Mouse (Mus musculus): ENCODE measurements around the gene Fnip1.

Gene Fnip1

DNA sequence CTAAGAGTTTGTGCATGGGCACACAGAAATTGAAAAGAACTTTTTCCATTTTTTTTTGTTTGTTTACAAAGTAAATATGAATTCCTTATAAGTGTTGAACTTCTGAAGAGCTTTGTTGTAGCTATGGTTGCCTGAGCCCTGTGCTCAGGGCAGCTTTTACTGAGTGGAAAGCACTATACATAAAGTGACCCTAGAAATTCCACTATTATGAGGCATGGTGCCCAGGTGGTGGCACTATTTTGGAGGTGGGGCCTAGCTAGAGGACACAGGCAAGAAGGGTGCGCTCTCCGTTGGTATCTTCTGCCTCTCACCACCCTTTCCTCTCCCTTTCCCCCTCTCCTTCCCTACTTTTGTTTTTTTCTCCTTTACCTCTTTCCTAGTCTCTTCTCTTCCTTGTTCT, 18.9 kb downstream of the Fnip1 start:
- in situ Hi-C loops (cut with MboI; ENCODE audit: unreplicated experiment in 2 of 2): no loop called here

DNA sequence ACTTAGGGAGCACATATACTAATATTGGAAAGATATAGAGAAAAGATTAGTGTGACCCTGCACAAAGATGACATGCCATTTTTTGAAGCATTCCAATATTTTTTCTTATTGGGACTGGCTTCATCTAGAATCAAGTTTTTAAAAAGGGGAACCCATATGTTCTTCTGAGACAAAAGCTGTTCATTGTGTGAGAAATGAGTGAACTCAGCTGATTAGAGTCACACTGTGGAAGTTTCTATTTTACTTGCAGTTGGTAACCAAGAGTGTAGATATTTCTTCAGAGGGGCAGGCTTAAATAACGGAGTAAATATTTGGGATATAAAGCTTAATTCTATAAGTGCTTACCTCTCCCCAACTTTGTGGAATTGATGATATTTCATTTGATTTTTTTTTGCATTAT, 20.2 kb downstream of the Fnip1 start:
- in situ Hi-C loops (cut with MboI; ENCODE audit: unreplicated experiment in 2 of 2): no loop called here

DNA sequence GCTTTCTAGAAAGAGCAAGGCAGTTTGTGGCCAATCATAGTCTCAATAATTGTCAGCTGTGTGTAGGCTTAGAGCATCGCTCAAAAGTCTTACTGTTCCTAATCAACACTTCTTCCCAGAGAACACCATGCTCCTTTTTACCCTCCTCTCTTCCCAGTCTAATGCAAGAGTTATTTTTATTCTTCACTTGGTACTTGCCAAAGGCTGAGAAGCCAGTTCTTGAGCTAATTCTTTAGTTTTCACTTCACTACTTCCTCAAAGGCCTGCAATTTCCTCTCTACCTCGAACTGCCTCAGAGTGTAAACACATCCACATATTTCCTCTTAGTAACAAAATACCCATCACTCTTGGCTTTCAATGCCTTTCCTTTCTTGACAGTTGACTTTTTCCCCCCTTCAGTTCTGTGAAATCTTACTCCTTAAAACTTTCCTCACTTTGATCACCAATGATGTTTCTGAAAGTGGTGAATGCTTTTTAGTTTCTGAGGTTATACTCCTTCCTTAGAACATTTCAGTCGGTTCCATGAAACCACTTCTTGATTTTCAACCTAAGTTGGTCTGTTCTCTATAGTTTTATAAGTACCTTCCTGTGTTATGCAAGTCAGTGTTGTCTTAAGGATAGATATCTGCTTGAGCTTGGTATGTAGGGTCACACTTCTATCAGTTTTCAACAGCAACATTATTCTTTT, 26.7 kb downstream of the Fnip1 start:
- in situ Hi-C loops (cut with MboI; ENCODE audit: unreplicated experiment in 2 of 2): no loop called here

DNA sequence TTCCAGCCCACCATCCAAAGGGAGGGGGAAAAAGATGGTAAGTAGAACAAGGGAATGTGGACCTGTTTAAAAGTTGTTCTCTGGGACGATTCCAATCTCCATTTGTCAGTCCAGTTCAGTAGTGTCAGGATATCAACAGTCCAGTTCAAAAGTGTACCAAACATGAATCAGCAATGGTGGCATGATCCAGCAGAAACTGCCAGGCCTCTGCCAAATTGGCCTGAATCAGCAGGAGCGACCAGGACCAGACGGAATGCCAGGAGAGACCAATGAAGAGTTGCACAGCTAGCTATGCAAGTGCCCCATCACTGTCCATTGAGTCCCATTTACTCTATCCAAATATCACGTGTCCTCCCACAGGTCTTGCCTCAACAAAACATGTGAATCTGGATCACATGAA, 34.2 kb downstream of the Fnip1 start:
- in situ Hi-C loops (cut with MboI; ENCODE audit: unreplicated experiment in 2 of 2): loop anchor here in 1 of 2 experiments (10.0 kb wide), 1 partner anchor 117 kb away; no protein-coding TSS in a partner anchor

DNA sequence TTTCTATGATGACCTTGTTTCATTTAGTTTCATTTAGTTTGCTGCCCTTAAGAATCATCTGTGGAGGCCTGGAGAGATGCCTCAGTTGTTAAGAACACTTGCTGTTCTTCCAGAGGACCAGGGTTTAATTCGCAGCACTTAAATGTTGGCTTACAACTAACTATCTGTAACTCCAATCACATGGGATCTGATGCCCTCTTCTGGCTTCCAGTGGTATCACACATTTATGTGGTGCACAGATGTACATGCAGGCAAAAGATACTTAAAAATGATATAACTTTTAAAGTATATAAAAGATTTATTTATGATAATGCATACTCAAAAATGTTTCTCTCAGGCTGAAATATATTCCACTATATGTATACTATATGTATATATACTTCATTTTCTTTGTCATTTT, 40.4 kb downstream of the Fnip1 start:
- in situ Hi-C loops (cut with MboI; ENCODE audit: unreplicated experiment in 2 of 2): loop anchor here (5.0 to 25.0 kb wide), 4 partner anchors 121 to 341 kb away; no protein-coding TSS in a partner anchor

DNA sequence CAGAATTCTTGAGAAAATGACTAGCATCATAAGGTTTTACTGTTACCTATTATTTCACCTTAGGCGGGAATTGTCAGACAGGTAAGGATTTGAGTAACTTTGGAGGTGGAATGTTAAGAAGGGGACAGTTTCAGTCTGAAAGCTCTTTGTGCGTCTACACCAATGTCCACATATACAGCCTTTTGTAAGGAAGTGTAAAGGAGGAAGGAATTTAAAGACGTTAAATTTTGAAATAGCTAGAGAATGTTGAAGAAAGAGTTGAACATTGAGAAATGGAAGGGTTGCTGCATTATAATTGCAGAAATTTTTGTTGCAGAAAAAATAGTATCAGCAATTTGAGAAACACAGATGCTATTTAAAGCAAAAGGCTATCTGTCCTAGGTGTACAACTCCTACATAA, 48.0 kb downstream of the Fnip1 start:
- in situ Hi-C loops (cut with MboI; ENCODE audit: unreplicated experiment in 2 of 2): loop anchor here in 1 of 2 experiments (25.0 kb wide), 1 partner anchor 349 kb away; no protein-coding TSS in a partner anchor

DNA sequence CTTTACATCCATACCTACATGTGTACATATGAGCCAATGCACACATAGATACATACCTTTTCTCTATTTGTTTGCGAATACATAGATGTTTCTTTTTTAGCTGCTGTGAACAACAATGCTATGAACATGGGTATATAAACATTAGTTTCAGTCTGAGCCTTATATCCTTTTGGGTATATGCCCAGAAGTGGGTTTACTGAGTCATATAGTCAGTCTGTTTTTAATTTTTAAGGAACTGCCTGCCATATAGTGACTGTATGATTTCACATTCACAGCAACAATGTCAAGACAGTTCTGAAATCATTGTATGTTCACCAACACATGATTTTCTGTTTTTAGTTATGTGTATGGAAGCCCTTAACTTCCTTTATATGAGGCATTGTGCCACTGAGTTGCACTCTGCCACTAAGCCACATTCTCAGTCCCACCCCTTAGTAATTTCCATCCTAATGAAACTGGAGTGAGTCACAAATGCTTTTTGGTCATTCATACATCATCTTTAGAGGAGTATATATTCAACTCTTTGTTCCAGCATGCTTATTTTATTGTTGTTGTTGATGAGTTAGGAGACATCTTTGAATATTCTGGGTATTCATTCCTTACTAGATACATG, 54.1 kb downstream of the Fnip1 start:
- in situ Hi-C loops (cut with MboI; ENCODE audit: unreplicated experiment in 2 of 2): loop anchor here in 1 of 2 experiments (25.0 kb wide), 1 partner anchor 355 kb away; no protein-coding TSS in a partner anchor

DNA sequence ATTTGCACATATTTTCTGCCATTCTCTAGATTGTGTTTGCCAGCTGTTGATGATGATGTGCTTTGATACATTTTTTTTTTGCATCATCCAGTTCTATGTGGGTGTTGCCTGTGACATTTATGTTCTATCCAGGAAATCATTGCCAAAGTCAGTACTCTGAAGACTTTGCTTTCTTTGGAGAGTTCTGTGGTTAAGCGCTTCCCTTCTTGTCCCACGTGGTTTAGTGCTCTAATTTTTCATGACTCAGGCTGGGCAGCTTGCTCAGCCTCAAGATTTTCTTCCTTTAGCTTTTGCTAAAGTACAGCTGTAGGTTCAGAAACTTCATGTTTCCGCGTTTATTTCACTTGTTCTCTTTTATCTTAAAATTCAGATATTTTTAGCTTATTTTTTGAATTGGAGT, 54.6 kb downstream of the Fnip1 start:
- in situ Hi-C loops (cut with MboI; ENCODE audit: unreplicated experiment in 2 of 2): loop anchor here in 1 of 2 experiments (25.0 kb wide), 1 partner anchor 355 kb away; no protein-coding TSS in a partner anchor

DNA sequence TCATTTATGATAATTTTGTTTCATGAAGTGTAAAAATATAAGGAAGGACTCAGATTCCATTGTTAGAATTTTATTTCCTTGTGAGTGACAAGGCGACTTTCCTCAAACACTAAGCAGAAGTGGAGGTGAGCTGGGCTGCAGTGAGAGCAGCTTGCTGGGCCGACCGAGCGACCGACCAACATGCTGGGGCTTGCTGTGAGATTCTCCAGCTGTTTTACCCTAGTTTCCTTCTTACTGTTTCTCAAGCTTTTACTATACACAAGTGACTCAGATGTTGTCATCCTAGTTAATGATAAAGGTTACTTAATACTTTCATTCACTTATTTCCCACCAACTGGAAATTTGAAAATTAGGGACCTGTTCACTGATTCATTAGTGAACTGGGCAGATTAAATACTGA, 61.8 kb downstream of the Fnip1 start:
- in situ Hi-C loops (cut with MboI; ENCODE audit: unreplicated experiment in 2 of 2): loop anchor here (25.0 kb wide), 2 partner anchors 363 to 1213 kb away; no protein-coding TSS in a partner anchor

DNA sequence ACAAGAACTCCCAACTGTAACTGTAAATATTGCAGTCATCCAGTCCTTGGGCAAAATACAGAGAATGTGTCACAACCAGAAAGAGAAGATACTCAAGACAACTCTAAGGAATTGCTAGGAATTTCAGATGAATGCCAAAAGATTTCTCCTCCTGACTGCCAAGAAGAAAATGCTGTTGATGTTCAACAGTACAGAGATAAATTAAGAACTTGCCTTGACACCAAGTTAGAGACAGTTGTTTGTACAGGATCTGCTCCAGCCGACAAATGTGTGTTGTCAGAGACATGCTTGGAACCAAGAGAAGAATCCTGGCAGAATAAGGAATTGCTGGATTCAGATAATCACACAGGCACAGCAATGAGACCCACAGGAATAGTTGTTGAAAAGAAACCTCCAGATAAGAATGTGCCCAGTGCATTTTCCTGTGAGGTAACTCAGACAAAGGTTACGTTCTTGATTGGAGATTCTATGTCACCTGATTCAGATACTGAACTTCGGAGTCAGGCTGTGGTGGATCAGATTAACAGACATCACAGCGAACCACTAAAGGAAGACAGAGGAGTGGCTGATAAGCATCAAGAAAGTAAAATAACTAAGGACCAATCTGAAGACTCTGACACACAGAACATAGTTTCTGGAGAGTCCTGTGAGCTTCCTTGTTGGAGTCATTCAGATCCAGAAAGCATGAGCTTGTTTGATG, 64.7 kb downstream of the Fnip1 start:
- in situ Hi-C loops (cut with MboI; ENCODE audit: unreplicated experiment in 2 of 2): loop anchor here in 1 of 2 experiments (25.0 kb wide), 1 partner anchor 1215 kb away; no protein-coding TSS in a partner anchor

DNA sequence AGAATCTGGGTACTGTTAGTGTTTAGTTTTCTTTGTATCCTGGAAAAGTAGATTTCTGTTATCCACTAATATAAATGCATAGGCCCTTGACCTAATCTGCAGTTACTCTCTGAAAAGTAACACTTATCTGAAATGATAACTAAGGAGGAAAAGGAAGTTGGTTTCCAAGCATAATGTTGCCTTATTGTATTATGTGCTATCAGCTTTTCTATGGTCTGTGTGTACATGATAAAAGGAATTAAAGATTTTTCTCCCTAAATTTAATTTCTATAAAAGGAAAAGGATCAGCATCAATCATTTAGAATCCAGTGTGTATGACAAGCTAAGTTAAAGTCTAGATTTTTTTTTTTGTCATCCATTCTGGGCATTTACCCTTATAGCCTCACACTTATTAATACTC, 75.6 kb downstream of the Fnip1 start:
- in situ Hi-C loops (cut with MboI; ENCODE audit: unreplicated experiment in 2 of 2): loop anchor here in 1 of 2 experiments (25.0 kb wide), 1 partner anchor 1226 kb away; no protein-coding TSS in a partner anchor

DNA sequence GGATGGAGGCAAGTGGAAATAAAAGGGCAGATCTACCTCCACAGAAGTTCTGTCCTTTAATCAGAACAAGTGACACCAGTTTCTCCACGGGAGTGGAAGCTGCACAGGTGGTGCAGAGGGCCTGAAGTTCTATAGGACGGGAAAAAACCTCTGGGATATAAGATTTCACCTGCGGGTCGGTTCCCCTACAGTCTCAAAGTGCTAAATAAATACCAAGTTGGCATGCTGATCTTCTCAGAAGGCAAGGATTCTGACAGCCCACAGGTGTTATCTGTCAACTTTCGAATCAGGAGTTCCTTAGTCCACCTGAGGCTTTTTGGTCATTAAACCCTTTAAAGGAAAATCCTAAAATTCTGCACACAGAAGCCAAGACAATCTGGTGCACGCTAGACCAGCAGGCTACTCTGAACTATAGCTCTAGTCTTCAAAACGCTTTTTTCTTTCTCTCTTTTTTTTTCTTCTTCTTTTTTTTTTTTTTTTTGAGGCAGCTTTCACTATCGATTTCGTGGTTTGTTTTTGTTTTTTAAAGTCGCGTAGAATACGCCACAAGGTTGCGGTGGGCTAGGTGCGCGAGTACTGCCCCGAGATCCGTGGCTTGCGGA, 84.0 kb downstream of the Fnip1 start:
- in situ Hi-C loops (cut with MboI; ENCODE audit: unreplicated experiment in 2 of 2): loop anchor here in 1 of 2 experiments (5.0 to 25.0 kb wide), 2 partner anchors 340 to 1235 kb away; partner anchors contain the start of gene Lyrm7

DNA sequence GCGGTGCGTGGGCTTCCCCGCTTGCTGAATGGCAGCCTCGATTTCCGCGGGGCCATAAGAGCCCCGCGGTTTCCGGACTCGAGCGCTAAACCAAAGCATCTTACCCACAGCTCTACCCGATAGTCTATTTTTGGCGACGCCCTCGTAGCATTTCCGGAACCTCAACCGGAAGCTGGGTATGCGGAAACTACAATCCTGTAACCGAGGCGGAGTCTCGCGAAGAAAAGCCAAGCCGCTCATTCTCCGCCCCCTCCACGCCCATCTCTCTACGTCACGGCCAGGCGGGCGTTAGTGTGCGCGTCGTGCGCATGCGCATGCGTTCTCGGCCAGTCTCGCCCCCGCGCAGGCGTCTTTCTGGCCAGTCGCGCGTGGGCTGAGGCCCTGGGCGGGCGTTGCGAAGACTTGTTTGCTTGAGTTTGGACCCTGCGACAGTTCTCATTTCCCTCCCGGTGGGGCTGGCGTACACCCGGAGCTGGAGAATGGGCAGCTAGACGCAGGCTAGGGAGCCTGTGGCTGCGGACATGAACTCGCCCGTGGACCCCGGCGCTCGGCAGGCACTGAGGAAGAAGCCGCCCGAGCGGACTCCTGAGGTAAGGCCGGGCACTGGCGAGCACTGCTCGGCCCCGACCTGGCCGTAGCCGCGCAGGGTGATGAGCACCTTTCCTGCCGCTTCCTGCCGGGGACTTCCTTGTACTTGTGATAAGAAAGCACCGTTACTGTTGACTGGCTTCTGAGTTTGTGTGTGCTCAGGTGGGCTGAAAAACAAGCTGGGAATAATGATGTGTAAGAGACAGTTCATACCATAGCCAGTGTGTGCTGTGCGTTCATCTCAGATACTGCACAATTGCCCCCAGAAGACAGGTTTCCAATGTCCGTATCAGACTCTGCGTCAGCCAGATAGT, 84.8 kb downstream of the Fnip1 start, which contains the start of gene Rapgef6:
Gene Rapgef6 (plus strand): TSS at position 319 of the 902 bp plus-strand sequence.
- in situ Hi-C loops (cut with MboI; ENCODE audit: unreplicated experiment in 2 of 2): loop anchor here in 1 of 2 experiments (5.0 to 25.0 kb wide), 2 partner anchors 340 to 1235 kb away; partner anchors contain the start of gene Lyrm7

DNA sequence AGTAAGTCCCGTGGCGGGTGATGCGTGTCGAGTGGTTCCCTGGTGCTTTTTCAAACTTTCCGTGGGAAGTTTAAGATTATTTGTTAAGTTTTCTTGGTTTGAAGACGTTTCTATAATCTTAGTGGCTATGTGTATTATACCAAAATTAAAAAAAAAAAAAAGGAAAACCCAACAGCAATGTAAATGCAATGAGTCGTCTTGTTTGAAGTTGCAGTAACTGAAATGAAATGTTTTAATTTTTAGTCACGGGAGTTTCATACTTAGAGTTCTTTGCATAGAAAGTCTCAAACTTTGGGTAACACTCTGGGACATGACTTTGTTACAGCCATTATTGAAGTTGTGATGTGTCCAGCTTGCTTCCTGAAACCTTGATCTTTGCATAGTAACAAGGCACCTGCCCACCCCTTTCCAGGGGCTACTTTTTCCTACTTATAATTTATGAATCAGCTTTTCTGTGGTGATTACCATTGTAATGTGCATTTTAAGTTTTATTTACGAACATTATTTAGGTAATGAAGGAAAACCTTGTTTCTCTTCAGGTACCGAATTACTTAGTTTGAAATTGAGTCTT, 85.5 kb downstream of the Fnip1 start:
- in situ Hi-C loops (cut with MboI; ENCODE audit: unreplicated experiment in 2 of 2): loop anchor here in 1 of 2 experiments (5.0 to 25.0 kb wide), 2 partner anchors 339 to 1236 kb away; partner anchors contain the start of gene Lyrm7

DNA sequence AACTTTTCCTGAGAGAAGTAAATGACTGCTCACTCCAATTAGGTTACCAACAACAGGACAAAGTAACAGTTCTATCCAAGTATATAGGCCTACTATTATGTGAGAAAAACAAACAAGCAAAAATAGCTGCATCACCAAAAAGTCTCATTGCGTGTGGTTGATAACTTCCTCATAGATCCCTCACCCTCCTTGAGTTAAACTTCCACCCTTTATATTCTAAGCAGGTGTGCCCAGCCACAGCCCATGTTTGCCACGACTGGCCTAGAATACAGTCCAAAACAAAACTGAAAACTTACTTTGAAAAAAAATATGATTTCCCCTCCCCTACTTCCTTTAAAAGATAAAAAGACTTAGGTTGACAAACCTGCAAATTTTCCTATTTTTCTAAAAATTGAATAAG, 90.0 kb downstream of the Fnip1 start:
- in situ Hi-C loops (cut with MboI; ENCODE audit: unreplicated experiment in 2 of 2): no loop called here

DNA sequence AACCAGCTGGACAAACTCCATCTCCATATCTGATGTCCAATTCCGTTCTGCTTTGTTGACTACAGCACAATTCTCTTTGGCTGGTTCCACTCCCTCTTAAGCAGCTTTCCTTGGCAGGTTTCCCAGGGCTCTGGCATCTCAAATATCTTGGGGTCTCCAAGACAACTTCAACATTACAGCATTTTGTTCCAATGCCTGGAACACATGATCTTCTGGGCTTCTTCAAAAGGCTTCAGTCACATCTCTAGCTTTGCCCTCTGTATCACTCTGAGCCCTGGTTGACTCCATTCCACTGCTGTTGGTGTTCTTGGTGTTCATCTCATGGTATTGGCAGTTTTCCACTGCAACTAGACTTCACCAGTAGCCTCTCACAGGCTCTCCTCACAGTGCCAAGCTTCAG, 92.4 kb downstream of the Fnip1 start:
- in situ Hi-C loops (cut with MboI; ENCODE audit: unreplicated experiment in 2 of 2): loop anchor here in 1 of 2 experiments (10.0 kb wide), 1 partner anchor 226 kb away; the partner anchor contains the start of gene Acsl6

DNA sequence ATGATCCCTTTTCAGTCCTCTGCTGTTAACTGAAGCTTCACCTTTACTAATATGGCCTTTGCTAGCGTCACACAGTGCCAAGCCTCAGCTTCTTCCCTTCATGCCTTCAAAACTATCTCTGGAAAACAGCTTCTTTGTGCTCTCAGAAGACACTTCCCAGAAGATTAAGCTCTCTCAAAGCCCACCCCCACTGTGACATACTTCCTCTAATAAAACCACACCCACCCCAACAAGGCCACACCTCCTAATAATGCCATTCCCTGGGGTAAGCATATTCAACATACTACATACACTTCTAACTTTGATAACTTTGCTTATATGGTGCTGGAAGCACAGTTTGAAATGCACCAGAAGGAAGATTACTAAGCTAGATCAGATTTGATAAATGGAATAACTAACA, 92.9 kb downstream of the Fnip1 start:
- in situ Hi-C loops (cut with MboI; ENCODE audit: unreplicated experiment in 2 of 2): loop anchor here in 1 of 2 experiments (10.0 kb wide), 1 partner anchor 226 kb away; the partner anchor contains the start of gene Acsl6

DNA sequence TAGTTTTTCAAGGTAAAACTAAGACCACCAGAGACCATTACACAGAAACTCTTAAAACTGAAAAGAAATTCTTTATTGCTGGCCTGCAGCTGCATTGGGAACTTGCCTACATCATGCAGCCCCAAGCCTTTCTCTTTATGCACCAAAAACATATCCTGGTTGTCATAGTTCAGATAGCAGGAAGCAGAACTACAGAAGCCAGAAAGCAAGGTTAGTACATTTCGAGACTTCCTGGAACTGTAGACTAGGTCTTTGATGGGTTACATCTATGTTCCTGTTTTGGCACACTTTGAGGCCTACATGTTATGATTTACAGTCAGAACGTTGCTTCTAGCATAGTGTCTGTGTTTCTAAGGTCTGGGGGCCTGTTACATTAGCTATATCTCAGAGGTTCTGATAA, 95.8 kb downstream of the Fnip1 start:
- in situ Hi-C loops (cut with MboI; ENCODE audit: unreplicated experiment in 2 of 2): loop anchor here in 1 of 2 experiments (10.0 kb wide), 1 partner anchor 229 kb away; the partner anchor contains the start of gene Acsl6

DNA sequence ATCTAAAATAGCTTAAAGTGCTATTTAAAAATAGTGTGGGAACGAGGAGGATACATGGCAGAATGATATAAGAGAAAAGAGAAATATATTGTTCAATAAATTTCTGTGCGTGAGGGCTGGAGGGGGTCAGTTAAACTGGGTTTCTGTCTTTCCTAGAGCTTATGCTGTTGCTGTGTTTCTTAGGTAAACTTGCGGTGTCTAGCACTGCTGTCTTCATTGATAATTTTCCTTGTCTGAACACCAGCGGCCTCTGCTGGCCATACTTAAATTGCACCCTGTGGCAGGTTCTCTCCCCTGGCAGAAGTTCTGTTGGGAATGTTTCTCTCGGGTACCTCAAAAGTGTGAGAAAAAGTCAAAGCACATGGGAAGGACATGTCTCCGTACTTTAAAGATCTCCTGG, 96.9 kb downstream of the Fnip1 start:
- in situ Hi-C loops (cut with MboI; ENCODE audit: unreplicated experiment in 2 of 2): loop anchor here in 1 of 2 experiments (10.0 kb wide), 1 partner anchor 230 kb away; the partner anchor contains the start of gene Acsl6
